Mouse (Mus musculus) frontal cortex, postnatal 10 days (tissue): ENCODE data around the gene Metrnl.
A peak's percentile ranks its signal among the peaks of the same experiment; 100 is the strongest.

Experiments
- DNase-seq, 2 experiments: peaks; one replicate each; pipeline ENCODE4 v3.0.0; 2022; ENCODE audit warnings: low spot score in 2 of 2, mixed read lengths in 1 of 2

Metrnl gene

GRCm38 (mm10) chr11:121685491-121686001 lies 15.8 kb upstream of the Metrnl start:
- no peak for DNase-seq

GRCm38 (mm10) chr11:121686091-121686490 lies 15.3 kb upstream of the Metrnl start:
- no peak for DNase-seq

GRCm38 (mm10) chr11:121686674-121687073 lies 14.7 kb upstream of the Metrnl start:
- no peak for DNase-seq

- no peak for DNase-seq
Observed at GRCm38 (mm10) chr11:121688024-121688423, 13.3 kb upstream of the Metrnl start.

GRCm38 (mm10) chr11:121695304-121696064 lies 5.9 kb upstream of the Metrnl start:
- DNase-seq, result no peak

- no peak for DNase-seq
Observed at GRCm38 (mm10) chr11:121697271-121697670, 4.1 kb upstream of the Metrnl start.

- no peak for DNase-seq
Observed at GRCm38 (mm10) chr11:121698381-121698955, 2.9 kb upstream of the Metrnl start.

GRCm38 (mm10) chr11:121702111-121702894 lies 959 bp downstream of the Metrnl start:
- peak; percentile 68 to 83 for DNase-seq

- peak; percentile 53 to 54 for DNase-seq
Observed at GRCm38 (mm10) chr11:121702895-121703618, 1.7 kb downstream of the Metrnl start.

GRCm38 (mm10) chr11:121703619-121704215 lies 2.4 kb downstream of the Metrnl start:
- DNase-seq, result no peak

GRCm38 (mm10) chr11:121706521-121707005 lies 5.2 kb downstream of the Metrnl start:
- no peak for DNase-seq

- DNase-seq, result no peak
Observed at GRCm38 (mm10) chr11:121709278-121709677, 7.9 kb downstream of the Metrnl start.

GRCm38 (mm10) chr11:121710245-121710644 lies 8.9 kb downstream of the Metrnl start:
- DNase-seq, result no peak

GRCm38 (mm10) chr11:121712987-121713386 lies 11.6 kb downstream of the Metrnl start:
- DNase-seq, result no peak

- DNase-seq, result no peak
Observed at GRCm38 (mm10) chr11:121713569-121713968, 12.2 kb downstream of the Metrnl start.

- no peak for DNase-seq
Observed at GRCm38 (mm10) chr11:121714745-121715485, 13.6 kb downstream of the Metrnl start.

GRCm38 (mm10) chr11:121717724-121718123 lies 16.4 kb downstream of the Metrnl start:
- no peak for DNase-seq

GRCm38 (mm10) chr11:121720752-121721151 lies 19.4 kb downstream of the Metrnl start:
- DNase-seq, result no peak

- DNase-seq, result no peak
Observed at GRCm38 (mm10) chr11:121722434-121722833, 21.1 kb downstream of the Metrnl start.

GRCm38 (mm10) chr11:121726625-121727024 lies 25.3 kb downstream of the Metrnl start:
- no peak for DNase-seq
